Mouse (Mus musculus): ENCODE measurements around the gene Gm45711. TPM values are rescaled to one million over a fixed set of nuclear protein-coding genes. Genes with fewer than 3 reads are reported as not detected.
"Not testable (repeated sequence)": the region's sequence is repeated elsewhere in the genome, so short reads cannot be mapped to it uniquely, and the experiment has no call there.

Gm45711 gene
- total and polyA plus RNA-seq, 3 experiments, result not detected

DNA sequence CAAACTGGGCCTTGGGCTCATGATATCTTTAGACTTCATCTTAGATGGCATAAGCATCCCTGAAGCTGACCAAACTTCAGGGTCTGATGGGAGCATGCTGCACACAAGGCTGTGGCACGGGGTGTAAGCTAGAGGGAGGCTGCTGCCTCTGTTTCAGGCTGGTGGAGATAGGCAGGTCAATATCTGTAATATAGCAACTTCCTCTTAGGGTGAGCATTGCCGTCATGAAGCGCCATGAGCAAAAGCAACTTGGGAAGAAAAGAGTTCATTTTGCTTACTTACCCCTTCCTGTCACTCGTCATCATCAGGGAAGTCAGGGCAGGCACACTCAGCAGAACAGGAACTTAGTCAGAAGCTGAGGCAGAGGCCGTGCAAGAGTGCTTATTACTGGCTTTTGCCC lies 23.9 kb upstream of the Gm45711 start:
- Histone ChIP-seq H3K27ac (ENCODE audit: insufficient read depth, low read depth) (no peak overlapping the region), H3K4me3 (replicated peaks in 1 of 3; ENCODE audit: low read depth in 2 of 3, low read length in 2 of 3, poor library complexity in 1 of 3) (no peak overlapping the region), H3K27me3 (replicated peaks) (peaks cover 7% of the 10 kb centered on the region), H3K9ac (ENCODE audit: insufficient read depth, low read depth) (no peak overlapping the region), H3K79me2 (replicated peaks; ENCODE audit: control insufficient read depth, extremely low read depth, insufficient read depth, poor library complexity, severe bottlenecking) (no peaks in the 10 kb centered on the region), H3K36me3 (replicated peaks in 1 of 2; ENCODE audit: control insufficient read depth in 1 of 2, insufficient read depth in 1 of 2, low read length in 1 of 2) (no peaks in the 10 kb centered on the region), H3K4me1 (ENCODE audit: control insufficient read depth in 1 of 2, insufficient read depth in 2 of 2) (no peaks in the 10 kb centered on the region), H3K4me2 (ENCODE audit: insufficient read depth, low read depth, poor library complexity, severe bottlenecking) (no peak overlapping the region), H3K9me3 (replicated peaks; ENCODE audit: low read length) (no peaks in the 10 kb centered on the region)
- in situ Hi-C loops (cut with MboI; ENCODE audit: low pct_ligation_motif_present, low pct_unique_long_range_greater_than_20kb, low sequenced_read_pairs) (loop anchor here (10.0 kb wide), 1 partner anchor 89 kb away; the partner anchor contains the start of gene Tk2), dilution Hi-C loops (cut with MboI; ENCODE audit: extremely low pct_ligation_motif_present, extremely low pct_unique_long_range_greater_than_20kb, low sequenced_read_pairs) (no loop called here)
- DNase-seq (ENCODE audit: extremely low read depth), result no peak
- TF ChIP-seq JUN (IDR thresholded peaks at IDR 0.05; ENCODE audit: insufficient read depth, low read depth, low read length) (no peak), JUND (conservative IDR thresholded peaks at IDR 0.05; ENCODE audit: low read depth, low read length) (no peak), EP300 (IDR thresholded peaks at IDR 0.05; ENCODE audit: low read length) (no peak), CTCF (conservative IDR thresholded peaks at IDR 0.05 in 1 of 2, IDR thresholded peaks at IDR 0.05 in 1 of 2; ENCODE audit: low read depth in 2 of 2, low read length in 2 of 2) (no peak), ZMIZ1 (IDR thresholded peaks at IDR 0.05; ENCODE audit: low read depth, low read length) (no peak), NELFE (IDR thresholded peaks at IDR 0.05; ENCODE audit: low read depth, low read length) (no peak), POLR2AphosphoS2 (IDR thresholded peaks at IDR 0.05; ENCODE audit: low read depth, low read length) (no peak), ZKSCAN1 (IDR thresholded peaks at IDR 0.05; ENCODE audit: borderline replicate concordance, low read depth, low read length) (no peak), TBP (conservative IDR thresholded peaks at IDR 0.05; ENCODE audit: low read depth, low read length) (no peak), CHD1 (IDR thresholded peaks at IDR 0.05; ENCODE audit: low read depth, low read length) (no peak), SMC3 (IDR thresholded peaks at IDR 0.05; ENCODE audit: low read depth, low read length) (no peak), MYC (IDR thresholded peaks at IDR 0.05; ENCODE audit: low read depth, low read length) (no peak), MAZ (IDR thresholded peaks at IDR 0.05; ENCODE audit: low read depth, low read length) (no peak), NRF1 (IDR thresholded peaks at IDR 0.05; ENCODE audit: low read depth, low read length) (no peak), USF2 (conservative IDR thresholded peaks at IDR 0.05; ENCODE audit: low read depth, low read length) (no peak), POLR2A (IDR thresholded peaks at IDR 0.05; ENCODE audit: low read depth, low read length) (no peak), UBTF (IDR thresholded peaks at IDR 0.05; ENCODE audit: low read depth, low read length) (no peak), TCF12 (IDR thresholded peaks at IDR 0.05; ENCODE audit: low read depth, low read length) (no peak), PAX5 (IDR thresholded peaks at IDR 0.05; ENCODE audit: low read length) (no peak)

DNA sequence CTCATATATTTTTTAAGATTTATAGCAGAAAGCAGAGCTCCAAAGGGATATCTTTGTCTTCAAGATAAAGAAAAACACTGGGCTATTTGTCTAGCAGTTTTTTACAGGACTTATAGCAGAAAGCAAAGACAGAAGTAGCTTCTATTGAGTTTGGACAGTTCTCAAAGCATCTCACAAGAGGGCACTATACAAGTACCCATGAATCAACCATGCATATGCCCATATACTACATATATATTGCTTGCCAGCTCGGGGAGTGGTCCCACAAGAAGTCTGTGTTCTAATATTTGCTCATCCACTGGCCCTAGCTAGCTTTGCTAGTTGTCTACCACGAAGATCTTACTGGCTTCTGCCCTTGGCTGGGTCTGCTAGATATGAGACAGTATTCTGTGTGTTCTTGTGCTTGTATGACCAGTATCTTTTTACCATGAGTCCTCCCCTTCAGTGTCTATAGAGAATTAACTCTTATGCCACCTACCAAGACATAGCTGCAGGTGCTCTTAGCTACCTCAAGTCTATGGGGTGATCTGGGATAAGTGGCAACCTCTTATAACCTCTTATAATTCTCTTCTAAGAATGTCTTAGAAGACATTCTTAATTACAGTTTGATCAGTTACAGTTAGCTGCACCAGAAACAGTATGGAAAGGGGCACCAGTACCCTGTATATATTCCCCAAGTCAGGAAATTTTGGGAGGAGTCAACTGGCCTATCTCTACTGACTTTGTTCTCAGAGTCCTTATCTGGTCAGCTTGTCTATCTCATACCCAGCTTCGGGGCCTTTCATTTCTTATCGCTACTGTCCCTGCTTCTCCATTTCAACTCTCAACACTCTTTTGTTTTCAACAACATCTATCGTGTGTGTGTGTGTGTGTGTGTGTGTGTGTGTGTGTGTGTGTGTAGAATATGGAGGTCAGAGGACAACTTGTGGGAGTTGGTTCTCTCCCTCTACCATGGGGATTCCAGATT lies 23.1 kb upstream of the Gm45711 start:
- Histone ChIP-seq H3K9ac (ENCODE audit: insufficient read depth, low read depth) (no peak overlapping the region), H3K27ac (ENCODE audit: insufficient read depth, low read depth) (no peak overlapping the region), H3K4me2 (ENCODE audit: insufficient read depth, low read depth, poor library complexity, severe bottlenecking) (no peak overlapping the region), H3K4me1 (ENCODE audit: control insufficient read depth in 1 of 2, insufficient read depth in 2 of 2) (no peaks in the 10 kb centered on the region), H3K36me3 (replicated peaks in 1 of 2; ENCODE audit: control insufficient read depth in 1 of 2, insufficient read depth in 1 of 2, low read length in 1 of 2) (no peaks in the 10 kb centered on the region), H3K27me3 (replicated peaks) (peaks cover 7% of the 10 kb centered on the region), H3K79me2 (replicated peaks; ENCODE audit: control insufficient read depth, extremely low read depth, insufficient read depth, poor library complexity, severe bottlenecking) (no peaks in the 10 kb centered on the region), H3K4me3 (replicated peaks in 1 of 3; ENCODE audit: low read depth in 2 of 3, low read length in 2 of 3, poor library complexity in 1 of 3) (no peak overlapping the region), H3K9me3 (replicated peaks; ENCODE audit: low read length) (no peaks in the 10 kb centered on the region)
- in situ Hi-C loops (cut with MboI; ENCODE audit: low pct_ligation_motif_present, low pct_unique_long_range_greater_than_20kb, low sequenced_read_pairs), result loop anchor here (10.0 kb wide), 1 partner anchor 88 kb away; the partner anchor contains the start of gene Tk2
- TF ChIP-seq JUN (IDR thresholded peaks at IDR 0.05; ENCODE audit: insufficient read depth, low read depth, low read length), result no peak
- TF ChIP-seq CTCF (conservative IDR thresholded peaks at IDR 0.05 in 1 of 2, IDR thresholded peaks at IDR 0.05 in 1 of 2; ENCODE audit: low read depth in 2 of 2, low read length in 2 of 2), result peak in 1 of 2 experiments; percentile 40; a peak in 2 of 4 replicates
- peak; percentile 20 for TF ChIP-seq SMC3 (IDR thresholded peaks at IDR 0.05; ENCODE audit: low read depth, low read length)
- no peak for TF ChIP-seq RCOR1 (conservative IDR thresholded peaks at IDR 0.05; ENCODE audit: low read depth, low read length)
- TF ChIP-seq CHD2 (IDR thresholded peaks at IDR 0.05; ENCODE audit: low read length), result no peak
- no peak for TF ChIP-seq JUND (conservative IDR thresholded peaks at IDR 0.05; ENCODE audit: low read depth, low read length)
- no peak for TF ChIP-seq MYC (IDR thresholded peaks at IDR 0.05; ENCODE audit: low read depth, low read length)
- dilution Hi-C loops (cut with MboI; ENCODE audit: extremely low pct_ligation_motif_present, extremely low pct_unique_long_range_greater_than_20kb, low sequenced_read_pairs), result no loop called here
- DNase-seq (ENCODE audit: extremely low read depth), result no peak

DNA sequence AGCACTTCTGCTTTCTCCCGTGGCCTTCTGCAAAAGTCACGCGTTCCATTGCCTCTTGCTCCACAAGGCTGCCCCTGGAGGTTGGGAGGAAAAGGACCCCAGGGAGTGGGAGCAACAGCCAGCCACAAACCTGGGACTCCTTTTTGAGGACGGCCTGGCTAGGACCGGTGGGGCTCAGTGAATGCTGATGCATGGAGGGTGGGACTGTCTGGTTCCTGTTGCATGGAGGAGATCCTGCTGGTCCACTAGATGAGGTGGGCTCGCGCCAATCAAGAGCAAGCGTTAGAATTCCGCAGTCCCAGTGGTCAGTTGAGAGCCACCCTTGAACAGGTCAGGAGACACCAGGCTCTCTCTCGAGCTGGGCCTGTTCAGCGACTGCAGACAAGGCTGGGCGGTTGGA lies 12.0 kb upstream of the Gm45711 start, which contains the start of gene Cmtm2b:
Cmtm2b (plus strand) TSS at position 301 of the 400 bp plus-strand sequence.
- H3K27me3 ChIP-seq (replicated peaks); in situ Hi-C loops (cut with MboI; ENCODE audit: low pct_ligation_motif_present, low pct_unique_long_range_greater_than_20kb, low sequenced_read_pairs); DNase-seq (ENCODE audit: extremely low read depth); H3K27ac ChIP-seq (ENCODE audit: insufficient read depth, low read depth); H3K9me3 ChIP-seq (replicated peaks; ENCODE audit: low read length); dilution Hi-C loops (cut with MboI; ENCODE audit: extremely low pct_ligation_motif_present, extremely low pct_unique_long_range_greater_than_20kb, low sequenced_read_pairs); H3K79me2 ChIP-seq (replicated peaks; ENCODE audit: control insufficient read depth, extremely low read depth, insufficient read depth, poor library complexity, severe bottlenecking); H3K36me3 ChIP-seq (replicated peaks in 1 of 2; ENCODE audit: control insufficient read depth in 1 of 2, insufficient read depth in 1 of 2, low read length in 1 of 2); H3K4me2 ChIP-seq (ENCODE audit: insufficient read depth, low read depth, poor library complexity, severe bottlenecking); H3K4me3 ChIP-seq (replicated peaks in 1 of 3; ENCODE audit: low read depth in 2 of 3, low read length in 2 of 3, poor library complexity in 1 of 3); H3K4me1 ChIP-seq (ENCODE audit: control insufficient read depth in 1 of 2, insufficient read depth in 2 of 2); H3K9ac ChIP-seq (ENCODE audit: insufficient read depth, low read depth): not testable (repeated sequence)
